Mouse (Mus musculus) lung, embryonic 14.5 days (tissue): Measurements from ENCODE around the gene Klhdc4. TPM values are rescaled to one million over a fixed set of nuclear protein-coding genes. Genes with fewer than 3 reads are reported as not detected.

Source experiments
- ATAC-seq: fragments of 200-750 bp; cut with Nextera tagmentation; 2 replicates; pipeline ENCODE4 v1.8.0; 2017; ENCODE audit warnings: mild to moderate bottlenecking, moderate TSS enrichment, moderate library complexity; ENCODE audit not compliant: insufficient read depth
- DNase-seq: peaks from one replicate; pipeline ENCODE4 v3.0.0-alpha.2; 2015
- H3K27ac ChIP-seq: fragments of 300-500 bp; sonication (generic); 2 replicates; pipeline ENCODE4 v1.5.1; 2014; ENCODE audit warnings: low read depth, mild to moderate bottlenecking, moderate library complexity
- H3K27me3 ChIP-seq: fragments of 300-500 bp; sonication (generic); 2 replicates; pipeline ENCODE4 v1.6.1; 2014; ENCODE audit warnings: low read length, control low read depth; ENCODE audit not compliant: insufficient read depth
- H3K36me3 ChIP-seq: fragments of 300-500 bp; sonication (generic); 2 replicates; pipeline ENCODE4 v1.6.1; 2014; ENCODE audit warnings: control low read depth; ENCODE audit not compliant: insufficient read depth
- H3K4me1 ChIP-seq: fragments of 300-500 bp; sonication (generic); 2 replicates; pipeline ENCODE4 v1.6.1; 2014; ENCODE audit warnings: antibody characterized with exemption, control low read depth; ENCODE audit not compliant: insufficient read depth
- H3K4me2 ChIP-seq: fragments of 300-500 bp; sonication (generic); 2 replicates; pipeline ENCODE4 v1.6.1; 2014; ENCODE audit warnings: mild to moderate bottlenecking
- H3K4me3 ChIP-seq: fragments of 300-500 bp; sonication (generic); 2 replicates; pipeline ENCODE4 v1.5.1; 2014; ENCODE audit warnings: low read depth, low read length
- H3K9ac ChIP-seq: fragments of 300-500 bp; sonication (generic); 2 replicates; pipeline ENCODE4 v1.6.1; 2014
- H3K9me3 ChIP-seq: fragments of 300-500 bp; sonication (generic); 2 replicates; pipeline ENCODE4 v1.6.1; 2016; ENCODE audit warnings: low read depth, low read length, control low read depth
- CTCF ChIP-seq: IDR thresholded peaks from 2 replicates; pipeline ENCODE4 v1.5.1; 2016; ENCODE audit warnings: antibody characterized with exemption, low read depth
- WGBS: fragments of 180-500 bp; shearing (Covaris S2); extraction: QIAGEN DNeasy Blood & Tissue Kit; methylation state at CpG from one replicate; pipeline ENCODE4 v1.1.7; 2014; 5-methylcytosine and 5-hydroxymethylcytosine counted together
- polyA plus RNA-seq: library from polyadenylated mRNA; unstranded; fragments of >200 nt; fragmentation: Nextera tagmentation; extraction: Ambion mirVana; gene quantifications from 2 replicates; pipeline ENCODE4 v1.2.1, GENCODE M21; 2014

Klhdc4 gene
- polyA plus RNA-seq, 1 experiment from 2014 or later, result 47.7 TPM

DNA sequence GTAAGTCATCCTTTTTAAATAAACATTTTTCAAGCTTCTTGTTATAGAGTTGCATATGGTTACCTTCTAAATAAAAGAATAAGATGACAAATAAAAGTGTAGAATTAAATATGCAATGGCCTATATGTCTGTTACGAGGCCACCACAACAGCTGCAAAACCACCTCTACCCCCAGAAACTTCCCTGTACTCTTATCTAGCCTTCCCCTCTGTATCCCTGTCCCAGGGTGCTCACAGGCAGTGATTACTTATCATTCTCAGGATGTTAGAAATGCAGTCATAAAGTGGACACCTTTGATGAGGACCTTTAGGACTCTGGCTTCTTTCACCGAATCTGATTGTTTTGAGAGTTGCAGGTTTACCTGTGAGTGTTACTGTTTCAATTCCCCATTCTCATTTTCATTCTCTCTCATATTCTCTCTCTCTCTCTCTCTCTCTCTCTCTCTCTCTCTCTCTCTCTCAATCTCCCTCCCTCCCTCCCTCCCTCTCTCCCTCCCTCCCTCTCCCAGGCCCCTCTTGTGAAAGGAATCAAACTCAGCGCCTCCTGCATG lies 13.9 kb upstream of the Klhdc4 start:
- no peak for DNase-seq
- no peaks in the 10 kb centered on the region for H3K4me1 ChIP-seq
- no peaks in the 10 kb centered on the region for H3K27me3 ChIP-seq
- no peak for ATAC-seq
- TF ChIP-seq CTCF, result no peak
- no peak overlapping the region for H3K27ac ChIP-seq
- H3K9ac ChIP-seq, result no peak overlapping the region
- no peaks in the 10 kb centered on the region for H3K9me3 ChIP-seq
- no peaks in the 10 kb centered on the region for H3K36me3 ChIP-seq
- H3K4me2 ChIP-seq, result no peak overlapping the region
- H3K4me3 ChIP-seq, result no peak overlapping the region
- WGBS, result 62% methylated on average over 3 of the region's 3 CpGs

DNA sequence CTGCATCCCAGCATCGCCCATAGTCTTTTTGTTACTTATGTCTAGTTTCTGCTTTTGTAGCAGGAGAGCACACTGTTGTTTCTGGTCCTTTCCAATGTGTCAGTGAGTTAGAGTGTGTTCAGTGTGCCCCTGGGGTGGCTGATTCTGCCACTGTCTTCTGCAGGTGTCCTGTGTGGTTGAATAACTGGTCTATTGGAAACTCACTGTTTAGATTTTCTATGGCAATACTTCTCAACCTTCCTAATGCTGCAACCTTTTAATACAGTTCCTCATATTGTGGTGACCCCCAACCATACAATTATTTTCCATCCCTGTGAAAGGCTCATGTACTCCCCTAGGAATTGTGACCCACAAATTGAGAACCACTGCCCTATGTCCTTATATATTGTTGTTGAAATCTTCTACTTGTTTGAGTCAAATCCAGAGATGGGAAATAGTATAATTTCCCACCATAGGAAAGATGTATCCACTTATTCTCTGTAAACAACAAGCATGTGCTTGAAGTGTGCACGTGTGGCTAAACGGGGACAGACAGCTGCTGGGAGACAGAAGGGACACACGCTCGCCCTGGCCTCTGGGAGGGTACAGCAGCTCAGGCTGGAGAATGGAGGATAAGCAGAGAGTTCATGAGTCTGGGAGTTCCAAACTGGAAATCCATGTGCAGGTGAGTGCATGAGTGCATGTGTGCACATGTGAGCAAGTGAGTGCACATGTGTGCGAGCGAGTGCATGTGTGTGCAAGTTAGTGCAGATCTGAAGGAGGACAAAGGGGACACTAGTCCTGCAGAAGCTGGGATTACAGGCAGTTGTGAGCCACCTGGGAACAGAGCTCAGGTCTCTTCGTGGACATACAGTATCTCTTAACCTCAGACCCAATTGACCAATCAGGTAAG lies 12.9 kb upstream of the Klhdc4 start:
- DNase-seq, result no peak
- no peaks in the 10 kb centered on the region for H3K9me3 ChIP-seq
- H3K4me2 ChIP-seq, result no peak overlapping the region
- no peak overlapping the region for H3K4me3 ChIP-seq
- 83% methylated on average over 8 of the region's 8 CpGs for WGBS
- no peaks in the 10 kb centered on the region for H3K36me3 ChIP-seq
- H3K4me1 ChIP-seq, result no peaks in the 10 kb centered on the region
- no peak for TF ChIP-seq CTCF
- ATAC-seq, result no peak
- H3K27me3 ChIP-seq, result no peaks in the 10 kb centered on the region
- H3K9ac ChIP-seq, result no peak overlapping the region
- H3K27ac ChIP-seq, result no peak overlapping the region

DNA sequence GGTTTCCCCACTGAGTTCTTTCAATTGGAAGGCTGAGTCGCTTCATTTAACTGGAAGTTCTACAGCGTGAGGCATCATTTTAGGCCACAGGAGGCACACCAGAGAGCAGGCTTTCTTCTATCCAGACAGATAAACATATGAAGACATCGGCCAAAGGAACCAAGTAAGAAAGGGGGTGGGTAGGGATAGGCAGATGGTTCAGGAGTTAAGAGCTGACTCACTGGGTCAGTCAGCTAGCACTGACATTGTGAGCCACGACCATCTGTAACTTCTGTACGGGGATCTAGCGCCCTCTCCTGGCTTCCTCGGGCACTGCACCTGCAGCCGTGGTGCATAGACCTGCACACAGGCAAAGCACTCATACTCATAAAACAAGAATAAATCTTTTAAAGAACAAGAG lies 11.9 kb upstream of the Klhdc4 start:
- Histone ChIP-seq H3K27me3 (no peaks in the 10 kb centered on the region), H3K4me3 (no peak overlapping the region), H3K4me2 (no peak overlapping the region), H3K9ac (no peak overlapping the region), H3K9me3 (no peaks in the 10 kb centered on the region), H3K27ac (no peak overlapping the region), H3K36me3 (no peaks in the 10 kb centered on the region), H3K4me1 (no peaks in the 10 kb centered on the region)
- DNase-seq (no peak), ATAC-seq (no peak)
- 52% methylated on average over 8 of the region's 8 CpGs for WGBS
- TF ChIP-seq CTCF, result peak; percentile 63

DNA sequence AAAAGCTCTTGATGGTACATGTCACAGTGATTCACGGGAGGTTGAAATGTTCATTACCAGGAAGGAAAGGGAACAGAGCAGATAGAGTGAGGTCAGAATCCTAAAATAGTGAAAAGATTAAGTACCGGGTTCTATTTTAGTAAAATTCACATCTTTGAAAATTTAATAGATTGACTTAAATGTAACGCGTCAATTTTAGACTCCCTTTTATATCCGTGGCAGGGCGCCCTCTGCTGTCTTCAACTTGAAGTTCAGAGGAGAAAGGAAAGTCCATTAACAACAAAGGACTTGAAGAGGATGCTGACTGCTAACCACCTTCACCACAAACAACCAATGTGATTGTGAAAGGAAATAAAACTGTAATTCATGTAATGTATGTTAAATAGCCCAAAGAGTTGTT lies 3.1 kb upstream of the Klhdc4 start:
- H3K4me2 ChIP-seq, result no peak overlapping the region
- no peak for ATAC-seq
- 17% methylated on average over 6 of the region's 6 CpGs for WGBS

DNA sequence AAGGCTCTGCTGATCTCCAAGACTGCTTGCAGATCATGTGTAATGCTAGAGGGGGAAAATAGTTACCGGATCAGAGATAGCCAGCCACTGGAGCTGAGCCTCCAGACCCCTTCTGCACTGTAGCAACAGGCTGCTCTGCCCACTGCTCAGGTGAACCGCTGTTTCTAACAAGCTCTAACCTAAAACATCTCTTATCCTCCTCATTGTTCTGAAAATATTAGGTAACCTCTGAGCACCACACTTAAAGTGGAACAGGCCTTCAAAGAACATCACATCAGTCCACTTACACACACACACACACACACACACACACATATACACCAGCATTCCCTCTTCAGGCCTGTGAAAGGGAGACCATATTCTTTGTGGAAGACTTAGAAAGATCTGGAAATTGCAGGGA lies 2.7 kb upstream of the Klhdc4 start:
- ATAC-seq (no peak), DNase-seq (no peak)
- 73% methylated on average over 2 of the region's 2 CpGs for WGBS
- no peak overlapping the region for H3K4me2 ChIP-seq
- no peaks in the 10 kb centered on the region for H3K27me3 ChIP-seq
- no peaks in the 10 kb centered on the region for H3K9me3 ChIP-seq
- H3K4me1 ChIP-seq, result peaks cover 3% of the 10 kb centered on the region; the same call in 1 of the 2 replicates
- no peak overlapping the region for H3K4me3 ChIP-seq
- no peaks in the 10 kb centered on the region for H3K36me3 ChIP-seq
- no peak overlapping the region for H3K9ac ChIP-seq
- no peak for TF ChIP-seq CTCF
- no peak overlapping the region for H3K27ac ChIP-seq

More for the DNA sequence above, 3.1 kb upstream of the Klhdc4 start:
- Histone ChIP-seq H3K27me3 (no peaks in the 10 kb centered on the region), H3K9me3 (no peaks in the 10 kb centered on the region), H3K9ac (no peak overlapping the region), H3K4me1 (peaks cover 3% of the 10 kb centered on the region; the same call in 1 of the 2 replicates), H3K27ac (no peak overlapping the region), H3K4me3 (no peak overlapping the region), H3K36me3 (no peaks in the 10 kb centered on the region)
- DNase-seq, result peak; percentile 89
- peak; percentile 67 for TF ChIP-seq CTCF

DNA sequence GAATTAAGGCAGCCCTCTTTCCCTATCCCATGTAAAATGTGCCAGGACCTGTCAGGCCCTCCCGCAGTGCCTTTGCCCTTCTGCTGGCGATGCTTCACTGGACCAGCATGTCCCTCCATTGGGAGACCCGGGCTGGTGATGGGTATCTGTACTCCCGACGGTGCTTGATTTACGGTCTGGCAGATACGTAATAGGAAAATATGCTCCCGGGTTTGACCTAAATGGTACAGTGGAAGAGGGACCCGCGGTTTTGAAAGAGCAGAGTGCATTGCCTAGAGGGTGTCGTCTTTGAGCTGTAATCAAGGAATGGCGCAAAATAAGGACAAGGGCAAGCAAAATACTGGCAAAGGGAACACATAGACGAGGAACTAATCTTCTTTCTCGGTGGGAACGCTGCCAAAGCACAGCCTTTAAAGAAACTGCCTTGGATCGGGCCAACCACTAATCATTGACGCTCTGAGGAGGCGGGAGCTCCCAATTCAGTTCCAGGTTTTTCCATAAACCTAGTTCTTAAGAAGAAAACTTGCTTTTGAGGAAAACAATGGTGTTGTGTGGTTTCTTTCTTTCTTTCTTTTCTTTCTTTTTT lies 501 bp upstream of the Klhdc4 start:
- Histone ChIP-seq H3K4me2 (peak overlapping the region; percentile 95), H3K4me3 (peak overlapping the region; percentile 89), H3K27ac (peak overlapping the region; percentile 50; the same call in 1 of the 2 replicates), H3K27me3 (no peaks in the 10 kb centered on the region), H3K36me3 (no peaks in the 10 kb centered on the region), H3K4me1 (peaks cover 3% of the 10 kb centered on the region; the same call in 1 of the 2 replicates), H3K9me3 (no peaks in the 10 kb centered on the region), H3K9ac (peak overlapping the region; percentile 83)
- 15% methylated on average over 18 of the region's 18 CpGs for WGBS
- DNase-seq (peak; percentile 69), ATAC-seq (peak; percentile 73; the same call in 1 of the 2 replicates)
- no peak for TF ChIP-seq CTCF

DNA sequence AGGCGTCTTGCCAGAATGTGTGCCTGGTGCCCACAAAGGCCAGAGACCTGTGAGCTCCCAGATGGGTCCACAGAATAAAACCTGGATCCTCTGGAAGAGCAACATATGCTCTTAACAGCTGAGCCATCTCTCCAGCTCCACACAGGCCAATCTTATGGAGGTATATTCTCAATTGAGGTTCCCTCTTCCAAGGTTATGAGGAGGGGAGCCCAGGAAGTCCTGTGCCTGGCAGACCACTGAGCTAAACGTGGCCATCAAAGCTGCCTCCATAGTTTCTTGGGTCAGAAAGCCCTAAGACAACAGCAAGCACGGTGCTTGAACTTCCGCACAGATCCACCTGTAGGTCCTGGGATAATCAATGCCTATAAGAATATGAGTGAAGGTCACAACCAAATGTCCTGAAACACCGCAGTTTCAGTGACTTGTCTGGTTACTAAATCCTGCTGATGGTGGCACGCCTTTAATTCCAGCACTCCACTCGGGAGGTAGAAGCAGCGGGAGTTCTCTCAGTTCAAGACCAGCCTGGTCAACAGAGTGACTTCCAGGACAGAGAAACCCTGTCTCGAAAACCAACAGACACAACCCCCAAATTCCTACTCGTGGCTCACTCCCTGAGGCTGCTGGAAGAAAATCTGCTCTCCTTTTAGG lies 869 bp downstream of the Klhdc4 start:
- H3K4me1 ChIP-seq, result peaks cover 3% of the 10 kb centered on the region; the same call in 1 of the 2 replicates
- H3K27me3 ChIP-seq, result no peaks in the 10 kb centered on the region
- H3K27ac ChIP-seq, result no peak overlapping the region
- H3K4me3 ChIP-seq, result peak overlapping the region; percentile 89
- H3K9ac ChIP-seq, result peak overlapping the region; percentile 83
- H3K4me2 ChIP-seq, result peak overlapping the region; percentile 95
- WGBS, result 30% methylated on average over 10 of the region's 10 CpGs
- no peak for TF ChIP-seq CTCF
- H3K9me3 ChIP-seq, result no peaks in the 10 kb centered on the region
- DNase-seq (no peak), ATAC-seq (no peak)
- no peaks in the 10 kb centered on the region for H3K36me3 ChIP-seq
